ENCODE assay signal across 2 mouse cellular contexts in the genomic region with DNA sequence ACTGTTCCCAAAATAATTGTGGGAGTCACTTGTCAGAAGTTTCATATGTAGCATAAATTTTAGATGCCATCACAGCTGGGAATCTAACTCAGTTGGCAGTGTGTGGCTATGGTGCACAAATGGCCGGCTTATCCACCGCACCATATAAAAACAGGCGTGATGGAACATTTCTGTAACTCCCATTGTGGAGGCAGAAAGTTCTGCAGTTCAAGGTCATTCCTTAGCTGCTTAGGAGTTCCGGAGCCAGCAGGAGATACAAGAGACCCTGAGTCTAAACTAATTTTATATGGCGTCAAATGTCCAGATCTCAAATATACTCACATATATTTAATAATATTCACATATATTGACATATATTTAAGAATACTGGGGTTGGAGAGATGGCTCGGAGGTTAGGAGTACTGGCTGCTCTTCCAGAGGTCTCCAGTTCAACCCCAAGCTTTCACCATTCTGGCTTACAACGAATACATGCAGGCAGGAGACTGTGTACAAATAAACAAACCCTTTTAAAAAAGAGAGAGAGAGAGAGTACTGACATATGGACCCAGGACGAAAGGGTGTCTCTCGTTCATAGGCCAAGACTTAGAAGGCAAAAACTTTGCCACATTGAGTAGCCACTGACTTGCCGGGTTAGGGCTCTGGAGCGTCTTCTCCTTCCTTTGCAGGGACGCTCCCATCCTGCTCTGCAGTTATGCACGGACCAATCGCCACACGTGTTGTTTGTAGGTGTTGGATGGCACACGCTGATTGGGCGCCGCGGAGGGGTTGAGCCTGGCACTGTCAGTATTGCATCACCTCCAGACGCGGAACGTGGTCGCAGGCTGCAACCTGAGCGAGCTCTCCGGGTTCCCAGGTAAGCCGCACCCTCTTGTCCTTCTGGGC.
TF ChIP-seq lines count a peak whose summit lies in the region.

A gene (plus strand): TSS at position 750 of the 882 bp plus-strand sequence.

TF ChIP-seq in C2C12, 6 proteins besides CTCF, POLR2A, EP300 and RAD21 (continued from another document):
- peak; percentile 95 for TF ChIP-seq CEBPB (IDR thresholded peaks at IDR 0.05; ENCODE audit: low read depth)
- peak; percentile 94 for TF ChIP-seq MAX (IDR thresholded peaks at IDR 0.05)

TF ChIP-seq in myocyte, 11 proteins besides CTCF, POLR2A, EP300 and RAD21 (continued from another document):
- peak; percentile 96 for TF ChIP-seq CEBPB (IDR thresholded peaks at IDR 0.05; ENCODE audit: insufficient read depth, poor library complexity, severe bottlenecking)
- no peak for TF ChIP-seq MYOD1 (IDR thresholded peaks at IDR 0.05; ENCODE audit: control insufficient read depth in 1 of 3, insufficient read length in 2 of 3, low read depth in 2 of 3)
- TF ChIP-seq MYOG (IDR thresholded peaks at IDR 0.05; ENCODE audit: control insufficient read depth in 1 of 3, insufficient read depth in 1 of 3, insufficient read length in 2 of 3, low read depth in 2 of 3), result peak in 1 of 3 experiments; percentile 23
